Mouse (Mus musculus) hindbrain, embryonic 14.5 days (tissue): Measurements from ENCODE around the gene Polr2b. TPM values are rescaled to one million over a fixed set of nuclear protein-coding genes. Genes with fewer than 3 reads are reported as not detected.

Experiments
- ATAC-seq: fragments of 200-750 bp; cut with Nextera tagmentation; 2 replicates; pipeline ENCODE4 v1.8.0; 2017; ENCODE audit warnings: moderate number of reproducible peaks, mild to moderate bottlenecking, moderate TSS enrichment, moderate library complexity; ENCODE audit not compliant: low FRiP score
- DNase-seq: peaks from one replicate; pipeline ENCODE4 v3.0.0-alpha.2; 2015; ENCODE audit warnings: low spot score
- H3K27ac ChIP-seq: fragments of 300-500 bp; sonication (generic); 2 replicates; pipeline ENCODE4 v1.5.1; 2014; ENCODE audit warnings: mild to moderate bottlenecking, moderate library complexity
- H3K27me3 ChIP-seq: fragments of 300-500 bp; sonication (generic); 2 replicates; pipeline ENCODE4 v1.6.1; 2014; ENCODE audit warnings: mild to moderate bottlenecking, low read length, mixed read lengths; ENCODE audit not compliant: control insufficient read depth, insufficient read depth
- H3K36me3 ChIP-seq: fragments of 300-500 bp; sonication (generic); replicated peaks from 2 replicates; pipeline ENCODE4 v1.6.1; 2014; ENCODE audit not compliant: control insufficient read depth, insufficient read depth
- H3K4me1 ChIP-seq: fragments of 300-500 bp; sonication (generic); replicated peaks from 2 replicates; pipeline ENCODE4 v1.6.1; 2014; ENCODE audit warnings: antibody characterized with exemption, low read length, mixed read lengths; ENCODE audit not compliant: control insufficient read depth, insufficient read depth
- H3K4me2 ChIP-seq: fragments of 300-500 bp; sonication (generic); replicated peaks from 2 replicates; pipeline ENCODE4 v1.6.1; 2014; ENCODE audit warnings: mild to moderate bottlenecking, moderate library complexity
- H3K4me3 ChIP-seq: fragments of 300-500 bp; sonication (generic); replicated peaks from 2 replicates; pipeline ENCODE4 v1.5.1; 2014; ENCODE audit warnings: mild to moderate bottlenecking, low read length
- H3K9ac ChIP-seq: fragments of 300-500 bp; sonication (generic); 2 replicates; pipeline ENCODE4 v1.6.1; 2014
- H3K9me3 ChIP-seq: fragments of 300-500 bp; sonication (generic); 2 replicates; pipeline ENCODE4 v1.6.1; 2016; ENCODE audit warnings: low read length; ENCODE audit not compliant: control insufficient read depth
- WGBS: fragments of 180-500 bp; shearing (Covaris S2); extraction: QIAGEN DNeasy Blood & Tissue Kit; methylation state at CpG from one replicate; pipeline ENCODE4 v1.1.7; 2014; 5-methylcytosine and 5-hydroxymethylcytosine counted together
- polyA plus RNA-seq: library from polyadenylated mRNA; unstranded; fragments of >200 nt; fragmentation: Nextera tagmentation; extraction: Ambion mirVana; gene quantifications from 2 replicates; pipeline ENCODE4 v1.2.1, GENCODE M21; 2014

Polr2b gene
- polyA plus RNA-seq, 1 experiment from 2014 or later = 57.5 TPM

- H3K4me2 ChIP-seq = no peak overlapping the region
- no peak for ATAC-seq
- H3K9ac ChIP-seq = no peak overlapping the region
- no peaks in the 10 kb centered on the region for H3K27me3 ChIP-seq
- no peaks in the 10 kb centered on the region for H3K9me3 ChIP-seq
- H3K27ac ChIP-seq = no peak overlapping the region
- peaks cover 8% of the 10 kb centered on the region for H3K4me1 ChIP-seq
- peaks cover 63% of the 10 kb centered on the region for H3K36me3 ChIP-seq
- DNase-seq = no peak
- no peak overlapping the region for H3K4me3 ChIP-seq
- WGBS = 84% methylated on average over 6 of the region's 6 CpGs
These were observed 5.0 kb downstream of the Polr2b start for GRCm38 (mm10) chr5:77314986-77315385.

DNA sequence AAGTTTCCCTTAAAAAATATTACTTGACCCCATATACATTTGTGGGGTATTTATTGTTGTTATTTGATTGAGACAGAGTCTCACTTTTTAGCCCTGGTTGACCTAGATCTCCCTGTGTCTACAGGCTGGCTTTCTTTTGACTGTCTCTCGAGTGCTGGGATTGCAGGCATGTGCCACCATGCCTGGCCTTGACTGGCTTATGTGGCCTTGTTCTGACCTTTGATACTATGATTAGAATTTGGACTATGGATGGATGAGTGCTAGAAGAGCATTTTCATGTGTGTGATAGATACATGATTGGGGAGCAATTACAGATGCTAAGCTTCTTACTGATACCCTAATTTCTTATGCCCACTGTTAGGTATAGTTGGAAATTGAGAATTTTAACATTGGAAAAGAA, 15.0 kb downstream of the Polr2b start:
- Histone ChIP-seq H3K4me1 (no peaks in the 10 kb centered on the region), H3K4me2 (no peak overlapping the region), H3K9me3 (no peaks in the 10 kb centered on the region), H3K4me3 (no peak overlapping the region), H3K27me3 (no peaks in the 10 kb centered on the region), H3K9ac (no peak overlapping the region), H3K36me3 (peaks cover 98% of the 10 kb centered on the region), H3K27ac (no peak overlapping the region)
- ATAC-seq = no peak
- WGBS = 93% methylated on average over 1 of the region's 1 CpGs
- no peak for DNase-seq

- 79% methylated on average over 5 of the region's 5 CpGs for WGBS
- no peak for ATAC-seq
- Histone ChIP-seq H3K36me3 (peaks cover 95% of the 10 kb centered on the region), H3K9me3 (no peaks in the 10 kb centered on the region), H3K4me2 (no peak overlapping the region), H3K4me3 (no peak overlapping the region), H3K27ac (no peak overlapping the region), H3K4me1 (no peaks in the 10 kb centered on the region), H3K27me3 (no peaks in the 10 kb centered on the region), H3K9ac (no peak overlapping the region)
- DNase-seq = no peak
These were observed 20.2 kb downstream of the Polr2b start for GRCm38 (mm10) chr5:77330154-77330553.

DNA sequence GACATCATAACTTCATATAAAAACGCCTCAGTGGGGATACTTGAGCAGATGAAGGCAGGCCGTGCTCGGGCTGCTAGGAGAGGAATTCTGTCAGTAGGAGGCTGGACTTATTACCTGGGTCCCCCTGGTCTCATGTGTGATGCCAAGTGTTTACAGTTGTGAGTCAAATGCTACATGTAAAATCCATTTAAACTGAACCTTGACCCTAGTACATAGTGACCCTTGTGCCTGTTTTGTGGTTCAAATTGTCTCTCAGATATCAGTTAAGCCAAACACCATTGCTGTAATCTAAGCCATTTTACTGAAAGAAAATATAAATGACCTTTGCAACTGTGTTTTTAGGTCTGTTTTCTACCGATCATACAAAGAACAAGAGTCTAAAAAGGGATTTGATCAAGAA, 30.1 kb downstream of the Polr2b start:
- WGBS = 95% methylated on average over 4 of the region's 4 CpGs

GRCm38 (mm10) chr5:77348901-77349300, 39.0 kb downstream of the Polr2b start:
- Histone ChIP-seq H3K9me3 (no peaks in the 10 kb centered on the region), H3K4me1 (no peaks in the 10 kb centered on the region), H3K27ac (no peak overlapping the region), H3K9ac (no peak overlapping the region), H3K4me3 (no peak overlapping the region), H3K36me3 (peaks cover 67% of the 10 kb centered on the region), H3K4me2 (no peak overlapping the region), H3K27me3 (no peaks in the 10 kb centered on the region)
- DNase-seq = no peak
- ATAC-seq = no peak
- WGBS = 98% methylated on average over 8 of the region's 8 CpGs

More for the DNA sequence above, 30.1 kb downstream of the Polr2b start:
- Histone ChIP-seq H3K4me2 (no peak overlapping the region), H3K4me1 (no peaks in the 10 kb centered on the region), H3K27me3 (no peaks in the 10 kb centered on the region), H3K4me3 (no peak overlapping the region), H3K9ac (no peak overlapping the region), H3K27ac (no peak overlapping the region), H3K36me3 (peaks cover 99% of the 10 kb centered on the region), H3K9me3 (no peaks in the 10 kb centered on the region)
- DNase-seq = no peak
- no peak for ATAC-seq

- no peak overlapping the region for H3K9ac ChIP-seq
- H3K27me3 ChIP-seq = no peaks in the 10 kb centered on the region
- H3K4me1 ChIP-seq = no peaks in the 10 kb centered on the region
- no peak overlapping the region for H3K4me3 ChIP-seq
- no peak for ATAC-seq
- 94% methylated on average over 15 of the region's 15 CpGs for WGBS
- DNase-seq = no peak
- H3K27ac ChIP-seq = no peak overlapping the region
- peaks cover 55% of the 10 kb centered on the region for H3K36me3 ChIP-seq
- H3K9me3 ChIP-seq = no peaks in the 10 kb centered on the region
- H3K4me2 ChIP-seq = no peak overlapping the region
These were observed 40.2 kb downstream of the Polr2b start for GRCm38 (mm10) chr5:77349971-77350658.

GRCm38 (mm10) chr5:77351691-77352090, 41.7 kb downstream of the Polr2b start:
- Histone ChIP-seq H3K4me1 (no peaks in the 10 kb centered on the region), H3K36me3 (peaks cover 41% of the 10 kb centered on the region), H3K27me3 (no peaks in the 10 kb centered on the region), H3K9ac (no peak overlapping the region), H3K4me2 (no peak overlapping the region), H3K9me3 (no peaks in the 10 kb centered on the region), H3K4me3 (no peak overlapping the region), H3K27ac (no peak overlapping the region)
- ATAC-seq (no peak), DNase-seq (no peak)
- WGBS = 77% methylated on average over 9 of the region's 9 CpGs

GRCm38 (mm10) chr5:77354361-77354787, 44.4 kb downstream of the Polr2b start:
- peak; percentile 93 for DNase-seq
- peak overlapping the region; percentile 11; the same call in 1 of the 2 replicates for H3K4me3 ChIP-seq
- no peak overlapping the region for H3K27ac ChIP-seq
- peaks cover 14% of the 10 kb centered on the region for H3K36me3 ChIP-seq
- H3K9me3 ChIP-seq = no peaks in the 10 kb centered on the region
- H3K4me2 ChIP-seq = peak overlapping the region; percentile 50
- no peak overlapping the region for H3K9ac ChIP-seq
- peaks cover 10% of the 10 kb centered on the region; the same call in 1 of the 2 replicates for H3K4me1 ChIP-seq
- WGBS = 7% methylated on average over 16 of the region's 16 CpGs
- no peaks in the 10 kb centered on the region for H3K27me3 ChIP-seq
- peak; percentile 76 for ATAC-seq

DNA sequence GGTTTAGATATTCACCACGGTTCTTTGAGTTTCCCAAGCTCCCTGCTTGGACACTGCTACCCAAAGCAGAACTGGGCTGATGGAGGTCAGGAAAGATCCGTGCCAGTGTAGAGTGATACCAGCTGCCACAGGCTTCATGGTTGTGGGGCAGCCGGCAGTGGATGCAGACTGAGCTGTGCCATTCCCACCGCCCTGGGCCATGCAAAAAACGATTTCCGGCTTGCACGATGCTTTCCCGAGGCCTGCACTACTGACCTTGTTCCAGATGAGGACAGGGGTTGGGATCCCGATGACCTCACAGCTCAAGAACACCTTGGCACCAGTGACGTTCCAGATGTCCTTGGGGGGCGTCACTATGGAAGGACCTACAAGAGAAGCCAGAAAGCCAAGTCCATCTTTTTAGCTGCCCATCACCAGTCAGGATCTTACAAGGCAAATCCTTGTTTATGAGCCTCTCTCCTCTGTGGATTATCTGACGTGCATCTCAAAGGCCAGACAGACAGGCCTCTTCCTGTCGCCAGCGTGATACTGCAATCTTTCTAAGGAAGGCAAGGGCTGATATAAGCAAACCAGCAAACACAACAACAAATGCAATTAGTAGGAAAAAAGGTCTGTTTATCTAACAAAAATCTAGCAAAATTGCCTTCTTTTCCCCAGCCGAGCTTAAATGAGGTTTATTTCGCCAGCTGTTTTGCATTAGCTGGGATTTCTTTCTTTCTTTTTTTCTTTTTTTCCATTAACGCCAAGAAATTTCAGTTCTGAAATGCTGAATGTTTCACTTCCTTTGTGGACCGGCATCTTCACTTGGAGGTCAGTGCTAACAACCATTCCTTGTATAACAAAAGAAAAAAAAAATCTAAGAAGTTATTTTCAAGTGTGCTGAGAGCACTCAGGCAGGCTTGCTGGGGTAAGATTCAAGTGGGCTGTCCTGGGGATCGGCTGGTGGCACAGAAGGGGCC, 45.6 kb downstream of the Polr2b start:
- H3K4me2 ChIP-seq = no peak overlapping the region
- WGBS = 80% methylated on average over 19 of the region's 19 CpGs
- H3K27me3 ChIP-seq = no peaks in the 10 kb centered on the region
- H3K27ac ChIP-seq = no peak overlapping the region
- H3K36me3 ChIP-seq = peaks cover 4% of the 10 kb centered on the region; the same call in 1 of the 2 replicates
- H3K4me3 ChIP-seq = no peak overlapping the region
- ATAC-seq (no peak), DNase-seq (no peak)
- no peaks in the 10 kb centered on the region for H3K9me3 ChIP-seq
- no peak overlapping the region for H3K9ac ChIP-seq
- H3K4me1 ChIP-seq = peaks cover 10% of the 10 kb centered on the region; the same call in 1 of the 2 replicates
